Mouse (Mus musculus) myocyte (in vitro differentiated cells): ENCODE results near the gene Ccdc71. TPM values are rescaled to one million over a fixed set of nuclear protein-coding genes. Genes with fewer than 3 reads are reported as not detected.
A peak's percentile ranks its signal among the peaks of the same experiment; 100 is the strongest.

Experiments used
- H3K27me3 ChIP-seq: one replicate; pipeline ENCODE4 v1.6.1; 2011; ENCODE audit not compliant: control insufficient read depth, insufficient read depth, insufficient read length
- H3K36me3 ChIP-seq: one replicate; pipeline ENCODE4 v1.6.1; 2011; ENCODE audit not compliant: control insufficient read depth, insufficient read depth
- H3K4me2 ChIP-seq: one replicate; pipeline ENCODE4 v1.6.1; 2011; ENCODE audit warnings: low read depth, control low read depth
- H3K4me3 ChIP-seq: one replicate; pipeline ENCODE4 v1.5.1; 2011; ENCODE audit warnings: mild to moderate bottlenecking, control low read depth, moderate library complexity
- H3K79me2 ChIP-seq: one replicate; pipeline ENCODE4 v1.6.1; 2011; ENCODE audit not compliant: control insufficient read depth, insufficient read depth
- H3ac ChIP-seq: one replicate; pipeline ENCODE4 v1.6.1; 2011; ENCODE audit not compliant: control insufficient read depth, insufficient read length
- CEBPB ChIP-seq: IDR thresholded peaks from 2 replicates; pipeline ENCODE4 v1.6.1; 2011; ENCODE audit warnings: mild to moderate bottlenecking, moderate library complexity; ENCODE audit not compliant: poor library complexity, insufficient read depth, severe bottlenecking
- E2F4 ChIP-seq: IDR thresholded peaks from one replicate; pipeline ENCODE4 v1.6.1; 2011; ENCODE audit warnings: mild to moderate bottlenecking, control low read depth, moderate library complexity; ENCODE audit not compliant: insufficient read depth
- MAX ChIP-seq: IDR thresholded peaks from one replicate; pipeline ENCODE4 v1.6.1; 2011; ENCODE audit warnings: low read depth, mild to moderate bottlenecking, control low read depth
- MYOD1 ChIP-seq, 3 experiments: IDR thresholded peaks; one replicate each; pipeline ENCODE4 v1.6.1; 2011; ENCODE audit warnings: control low read depth in 2 of 3, low read depth in 2 of 3, mild to moderate bottlenecking in 2 of 3, moderate library complexity in 1 of 3; ENCODE audit not compliant: insufficient read length in 2 of 3, control insufficient read depth in 1 of 3
- MYOG ChIP-seq, 3 experiments: IDR thresholded peaks; one replicate each; pipeline ENCODE4 v1.6.1; 2011; ENCODE audit warnings: control low read depth in 2 of 3, low read depth in 2 of 3, mild to moderate bottlenecking in 2 of 3; ENCODE audit not compliant: insufficient read length in 2 of 3, control insufficient read depth in 1 of 3, insufficient read depth in 1 of 3
- POLR2A ChIP-seq: IDR thresholded peaks from one replicate; pipeline ENCODE4 v1.6.1; 2011; ENCODE audit warnings: low read depth, mild to moderate bottlenecking, control low read depth, moderate library complexity; ENCODE audit not compliant: insufficient read length
- POLR2AphosphoS2 ChIP-seq: IDR thresholded peaks from one replicate; pipeline ENCODE4 v1.6.1; 2011; ENCODE audit warnings: low read depth, control low read depth; ENCODE audit not compliant: insufficient read length
- REST ChIP-seq: IDR thresholded peaks from one replicate; pipeline ENCODE4 v1.6.1; 2011; ENCODE audit warnings: mild to moderate bottlenecking, control low read depth, moderate library complexity; ENCODE audit not compliant: insufficient read depth, insufficient read length
- SRF ChIP-seq: IDR thresholded peaks from one replicate; pipeline ENCODE4 v1.6.1; 2011; ENCODE audit warnings: low read depth; ENCODE audit not compliant: control insufficient read depth, insufficient read length
- TCF12 ChIP-seq: IDR thresholded peaks from one replicate; pipeline ENCODE4 v1.6.1; 2011; ENCODE audit warnings: mild to moderate bottlenecking, control low read depth; ENCODE audit not compliant: poor library complexity, insufficient read depth, severe bottlenecking
- TCF3 ChIP-seq: IDR thresholded peaks from one replicate; pipeline ENCODE4 v1.6.1; 2011; ENCODE audit warnings: low read depth, control low read depth; ENCODE audit not compliant: insufficient read length
- USF1 ChIP-seq: IDR thresholded peaks from one replicate; pipeline ENCODE4 v1.6.1; 2011; ENCODE audit warnings: low read depth, mild to moderate bottlenecking, control low read depth, moderate library complexity
- polyA plus RNA-seq: library from polyadenylated mRNA; unstranded; fragments of >200 nt; fragmentation: generic; extraction: Trizol; gene quantifications from one replicate; pipeline ENCODE4 v1.2.1, GENCODE M21; 2012; ENCODE audit warnings: missing spikeins

The Ccdc71 gene
- polyA plus RNA-seq, 1 experiment: 30.4 TPM

- H3K4me2 ChIP-seq: no peak overlapping the region
- TF ChIP-seq USF1: no peak
- no peak for TF ChIP-seq REST
- no peak for TF ChIP-seq MYOD1 (IDR thresholded peaks at IDR 0.05; ENCODE audit: control insufficient read depth in 1 of 3, insufficient read length in 2 of 3, low read depth in 2 of 3)
- TF ChIP-seq MYOG (IDR thresholded peaks at IDR 0.05; ENCODE audit: control insufficient read depth in 1 of 3, insufficient read depth in 1 of 3, insufficient read length in 2 of 3, low read depth in 2 of 3): no peak
- no peak for TF ChIP-seq TCF3
- TF ChIP-seq POLR2AphosphoS2: no peak
- TF ChIP-seq CEBPB: no peak
- TF ChIP-seq MAX: no peak
- no peak for TF ChIP-seq POLR2A
- no peak for TF ChIP-seq SRF
- no peak for TF ChIP-seq E2F4
- no peak for TF ChIP-seq TCF12
- H3K27me3 ChIP-seq: no peaks in the 10 kb centered on the region
- H3K4me3 ChIP-seq: no peak overlapping the region
- peaks cover 11% of the 10 kb centered on the region for H3K79me2 ChIP-seq
- H3K36me3 ChIP-seq: peaks cover 13% of the 10 kb centered on the region
- no peak overlapping the region for H3ac ChIP-seq
Measured at GRCm38 (mm10) chr9:108486973-108487530, 26.7 kb downstream of the Ccdc71 start.

DNA sequence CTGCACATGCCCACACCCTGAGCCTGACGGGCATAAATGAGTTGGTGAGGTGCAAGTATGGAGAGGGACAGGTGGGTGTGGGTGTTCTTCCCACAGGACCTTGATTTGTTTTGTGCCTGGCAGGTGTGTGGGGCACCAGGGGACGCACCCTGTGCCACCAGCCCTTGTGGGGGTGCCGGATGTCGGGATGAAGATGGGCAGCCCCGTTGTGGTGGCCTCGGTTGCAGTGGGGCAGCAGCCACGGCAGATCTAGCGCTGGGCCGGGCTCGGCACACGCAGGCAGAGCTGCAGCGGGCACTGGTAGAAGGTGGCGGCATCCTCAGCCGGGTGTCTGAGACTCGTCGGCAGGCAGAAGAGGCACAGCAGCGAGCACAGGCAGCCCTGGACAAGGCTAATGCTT is 28.1 kb downstream of the Ccdc71 start:
- no peak for TF ChIP-seq E2F4
- no peak for TF ChIP-seq TCF12
- no peak for TF ChIP-seq TCF3
- no peak for TF ChIP-seq POLR2A
- no peak for TF ChIP-seq CEBPB
- no peak for TF ChIP-seq MYOG (IDR thresholded peaks at IDR 0.05; ENCODE audit: control insufficient read depth in 1 of 3, insufficient read depth in 1 of 3, insufficient read length in 2 of 3, low read depth in 2 of 3)
- TF ChIP-seq POLR2AphosphoS2: no peak
- TF ChIP-seq MAX: no peak
- TF ChIP-seq MYOD1 (IDR thresholded peaks at IDR 0.05; ENCODE audit: control insufficient read depth in 1 of 3, insufficient read length in 2 of 3, low read depth in 2 of 3): no peak
- no peak for TF ChIP-seq REST
- no peak for TF ChIP-seq USF1
- TF ChIP-seq SRF: no peak
- no peak overlapping the region for H3ac ChIP-seq
- H3K4me3 ChIP-seq: no peak overlapping the region
- peaks cover 21% of the 10 kb centered on the region for H3K36me3 ChIP-seq
- no peak overlapping the region for H3K4me2 ChIP-seq
- no peaks in the 10 kb centered on the region for H3K27me3 ChIP-seq
- peaks cover 22% of the 10 kb centered on the region for H3K79me2 ChIP-seq

DNA sequence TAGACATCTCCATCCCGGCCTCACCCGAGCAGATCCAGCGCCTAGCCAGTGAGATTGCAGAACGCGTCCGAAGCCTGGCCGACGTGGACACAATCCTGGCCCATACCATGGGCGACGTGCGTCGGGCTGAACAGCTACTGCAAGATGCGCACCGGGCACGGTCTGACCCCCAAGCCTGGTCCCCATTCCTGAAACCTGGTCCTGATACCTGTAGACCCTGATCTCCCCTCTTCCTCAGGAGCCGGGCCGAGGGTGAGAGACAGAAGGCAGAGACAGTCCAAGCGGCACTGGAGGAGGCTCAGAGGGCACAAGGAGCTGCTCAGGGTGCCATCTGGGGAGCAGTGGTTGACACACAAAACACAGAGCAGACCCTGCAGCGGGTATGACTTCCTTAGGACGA is 28.9 kb downstream of the Ccdc71 start:
- H3ac ChIP-seq: no peak overlapping the region
- TF ChIP-seq SRF: no peak
- TF ChIP-seq MAX: no peak
- TF ChIP-seq REST: no peak
- no peak for TF ChIP-seq TCF3
- TF ChIP-seq USF1: no peak
- TF ChIP-seq CEBPB: no peak
- TF ChIP-seq MYOG (IDR thresholded peaks at IDR 0.05; ENCODE audit: control insufficient read depth in 1 of 3, insufficient read depth in 1 of 3, insufficient read length in 2 of 3, low read depth in 2 of 3): no peak
- TF ChIP-seq TCF12: no peak
- TF ChIP-seq MYOD1 (IDR thresholded peaks at IDR 0.05; ENCODE audit: control insufficient read depth in 1 of 3, insufficient read length in 2 of 3, low read depth in 2 of 3): no peak
- TF ChIP-seq POLR2A: no peak

DNA sequence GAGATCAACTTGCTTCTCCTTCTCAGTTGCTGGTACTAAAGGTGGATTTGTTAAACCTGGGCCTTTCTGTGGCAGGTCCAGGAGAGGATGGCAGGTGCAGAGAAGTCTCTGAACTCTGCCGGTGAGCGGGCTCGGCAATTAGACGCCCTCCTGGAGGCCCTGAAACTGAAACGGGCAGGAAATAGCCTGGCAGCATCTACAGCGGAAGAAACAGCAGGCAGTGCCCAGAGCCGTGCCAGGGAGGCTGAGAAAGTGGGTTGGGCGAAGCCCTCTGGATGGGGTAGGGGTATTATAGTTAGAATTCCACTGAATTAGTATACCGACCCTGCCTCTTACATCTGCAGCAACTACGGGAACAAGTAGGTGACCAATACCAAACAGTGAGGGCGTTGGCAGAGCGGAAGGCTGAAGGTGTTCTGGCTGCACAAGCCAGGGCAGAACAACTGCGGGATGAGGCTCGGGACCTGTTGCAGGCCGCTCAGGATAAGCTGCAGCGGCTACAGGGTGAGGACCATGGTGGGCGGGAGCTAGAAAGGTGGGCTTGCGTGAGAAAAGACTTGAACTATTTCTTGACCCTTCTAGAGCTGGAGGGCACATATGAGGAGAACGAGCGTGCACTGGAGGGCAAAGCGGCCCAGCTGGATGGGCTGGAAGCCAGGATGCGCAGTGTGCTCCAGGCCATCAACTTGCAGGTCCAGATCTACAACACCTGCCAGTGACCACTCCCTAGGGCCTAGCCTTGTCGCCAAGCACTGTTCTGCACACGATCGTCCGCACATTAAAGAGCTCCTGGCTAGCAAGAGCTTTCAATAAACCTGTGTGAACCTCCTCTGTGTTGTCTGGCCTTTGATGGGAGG is 29.6 kb downstream of the Ccdc71 start:
- Histone ChIP-seq H3K36me3 (peaks cover 24% of the 10 kb centered on the region), H3K27me3 (no peaks in the 10 kb centered on the region), H3K4me3 (peak overlapping the region; percentile 93), H3K79me2 (peaks cover 22% of the 10 kb centered on the region), H3ac (peak overlapping the region; percentile 95), H3K4me2 (peak overlapping the region; percentile 57)
- TF ChIP-seq TCF3 (no peak), USF1 (no peak), E2F4 (no peak), MAX (no peak), MYOG (IDR thresholded peaks at IDR 0.05; ENCODE audit: control insufficient read depth in 1 of 3, insufficient read depth in 1 of 3, insufficient read length in 2 of 3, low read depth in 2 of 3) (no peak), POLR2AphosphoS2 (no peak), SRF (no peak), POLR2A (no peak), MYOD1 (IDR thresholded peaks at IDR 0.05; ENCODE audit: control insufficient read depth in 1 of 3, insufficient read length in 2 of 3, low read depth in 2 of 3) (no peak), REST (no peak), CEBPB (no peak), TCF12 (no peak)

More for the DNA sequence above, 28.9 kb downstream of the Ccdc71 start:
- no peak overlapping the region for H3K4me2 ChIP-seq
- H3K79me2 ChIP-seq: peaks cover 22% of the 10 kb centered on the region
- no peak overlapping the region for H3K4me3 ChIP-seq
- peaks cover 24% of the 10 kb centered on the region for H3K36me3 ChIP-seq
- H3K27me3 ChIP-seq: no peaks in the 10 kb centered on the region
